Mouse (Mus musculus) C2C12 (cell line): ENCODE results near the gene Eno2.

Source experiments
- CEBPB ChIP-seq: IDR thresholded peaks from one replicate; pipeline ENCODE4 v1.6.1; 2011; ENCODE audit warnings: low read depth, mild to moderate bottlenecking, control low read depth, moderate library complexity
- CTCF ChIP-seq: IDR thresholded peaks from one replicate; pipeline ENCODE4 v1.5.1; 2011; ENCODE audit not compliant: control insufficient read depth, insufficient read depth, insufficient read length
- FOSL1 ChIP-seq: IDR thresholded peaks from one replicate; pipeline ENCODE4 v1.8.0; 2011; ENCODE audit warnings: mild to moderate bottlenecking, low read length; ENCODE audit not compliant: poor library complexity, insufficient read depth, severe bottlenecking
- MAX ChIP-seq: IDR thresholded peaks from one replicate; pipeline ENCODE4 v1.6.1; 2011; ENCODE audit warnings: mild to moderate bottlenecking, control low read depth
- MYOD1 ChIP-seq: IDR thresholded peaks from one replicate; pipeline ENCODE4 v1.6.1; 2011; ENCODE audit warnings: low read depth; ENCODE audit not compliant: control insufficient read depth, insufficient read length
- MYOG ChIP-seq: IDR thresholded peaks from one replicate; pipeline ENCODE4 v1.6.1; 2011; ENCODE audit not compliant: control insufficient read depth, insufficient read length; ENCODE audit errors: extremely low read depth
- USF1 ChIP-seq: IDR thresholded peaks from one replicate; pipeline ENCODE4 v1.6.1; 2011; ENCODE audit warnings: low read depth, mild to moderate bottlenecking, control low read depth, moderate library complexity

- no peak for TF ChIP-seq CTCF
- no peak for TF ChIP-seq MYOD1
- no peak for TF ChIP-seq FOSL1
- no peak for TF ChIP-seq USF1
- TF ChIP-seq MYOG: no peak
- no peak for TF ChIP-seq MAX
- TF ChIP-seq CEBPB: no peak
Measured at GRCm38 (mm10) chr6:124769101-124769765, at the start of gene Eno2.
